Mouse (Mus musculus) hindbrain, postnatal 0 days (tissue): ENCODE measurements at regions not wholly inside any gene's neighbourhood (a gene's known extent, or its start where the extent isn't known, plus 50 kb on each side); places are given as distances from the start of the nearest gene placed in this dataset.

ENCODE experiments used
- ATAC-seq: fragments of 200-750 bp; cut with Nextera tagmentation; 2 replicates; pipeline ENCODE4 v1.8.0; 2017; ENCODE audit warnings: mild to moderate bottlenecking, moderate TSS enrichment, moderate library complexity
- DNase-seq: peaks from one replicate; pipeline ENCODE4 v3.0.0-alpha.2; 2015; ENCODE audit warnings: low spot score
- H3K27ac ChIP-seq: fragments of 300-500 bp; sonication (generic); 2 replicates; pipeline ENCODE4 v1.5.1; 2014; ENCODE audit warnings: mild to moderate bottlenecking
- H3K27me3 ChIP-seq: fragments of 300-500 bp; sonication (generic); 2 replicates; pipeline ENCODE4 v1.6.1; 2014; ENCODE audit warnings: low read length, mixed read lengths; ENCODE audit not compliant: insufficient read depth
- H3K36me3 ChIP-seq: fragments of 300-500 bp; sonication (generic); 2 replicates; pipeline ENCODE4 v1.6.1; 2014; ENCODE audit warnings: low read length, mixed read lengths; ENCODE audit not compliant: insufficient read depth
- H3K4me1 ChIP-seq: fragments of 300-500 bp; sonication (generic); 2 replicates; pipeline ENCODE4 v1.6.1; 2014; ENCODE audit warnings: antibody characterized with exemption, low read length, mixed read lengths; ENCODE audit not compliant: insufficient read depth
- H3K4me2 ChIP-seq: fragments of 300-500 bp; sonication (generic); 2 replicates; pipeline ENCODE4 v1.6.1; 2014; ENCODE audit warnings: low read depth, mild to moderate bottlenecking, low read length, moderate library complexity, mixed read lengths
- H3K4me3 ChIP-seq: fragments of 300-500 bp; sonication (generic); 2 replicates; pipeline ENCODE4 v1.5.1; 2014; ENCODE audit warnings: low read length
- H3K9ac ChIP-seq: fragments of 300-500 bp; sonication (generic); replicated peaks from 2 replicates; pipeline ENCODE4 v1.6.1; 2014; ENCODE audit warnings: mild to moderate bottlenecking, low read length, moderate library complexity, mixed read lengths
- H3K9me3 ChIP-seq: fragments of 300-500 bp; sonication (generic); 2 replicates; pipeline ENCODE4 v1.6.1; 2016; ENCODE audit warnings: low read length, mixed read lengths
- CTCF ChIP-seq: IDR thresholded peaks from 2 replicates; pipeline ENCODE4 v1.5.1; 2016; ENCODE audit warnings: antibody characterized with exemption, control low read depth, low read depth
- WGBS: fragments of 180-500 bp; shearing (Covaris S2); extraction: QIAGEN DNeasy Blood & Tissue Kit; methylation state at CpG from one replicate; pipeline ENCODE4 v1.1.7; 2014; 5-methylcytosine and 5-hydroxymethylcytosine counted together

- H3K4me3 ChIP-seq: no peak overlapping the region
- no peak for TF ChIP-seq CTCF
- DNase-seq (no peak), ATAC-seq (no peak)
- H3K27me3 ChIP-seq: 0 out of 2 replicates have a peak, but pooled peaks cover 15% of the 10 kb centered on the region
- no peak overlapping the region for H3K9ac ChIP-seq
- 76% methylated on average over 4 of the region's 4 CpGs for WGBS
- H3K36me3 ChIP-seq: no peaks in the 10 kb centered on the region
- no peak overlapping the region for H3K4me2 ChIP-seq
- H3K9me3 ChIP-seq: no peaks in the 10 kb centered on the region
- no peak overlapping the region for H3K27ac ChIP-seq
- H3K4me1 ChIP-seq: no peaks in the 10 kb centered on the region
Observed at GRCm38 (mm10) chr8:89246342-89246741, 202.4 kb upstream of the Sall1 start.

DNA sequence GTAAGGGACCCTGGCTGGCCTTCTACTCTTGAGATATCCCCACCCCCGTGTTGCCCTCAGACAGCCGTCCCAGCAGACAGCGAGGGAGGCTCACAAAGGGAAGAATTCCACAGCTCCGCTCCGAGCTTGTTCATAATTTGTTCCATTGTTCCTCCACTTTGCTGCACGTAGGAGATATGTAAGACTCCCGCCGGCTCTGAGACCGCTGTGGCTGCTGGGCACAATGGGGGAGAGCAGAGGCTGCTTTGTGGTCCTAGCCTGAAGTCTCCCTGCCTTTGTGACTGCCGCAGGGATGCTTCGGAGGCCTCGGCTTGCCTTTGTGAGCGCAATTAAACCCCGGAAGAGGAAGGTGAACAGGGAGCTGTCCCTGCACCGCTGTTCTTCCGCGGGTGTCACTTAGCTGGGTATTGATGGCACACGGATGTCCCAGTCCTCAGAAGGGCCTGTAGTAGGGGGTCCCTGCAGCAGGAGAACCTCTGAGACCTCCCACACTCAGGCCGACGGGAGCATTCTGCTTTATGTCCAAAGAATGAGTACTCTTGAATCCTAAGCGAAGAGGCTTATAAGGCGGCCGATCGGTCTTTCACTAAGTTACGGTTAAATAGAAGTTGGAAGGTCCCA, 201.3 kb upstream of the Sall1 start:
- peak overlapping the region; percentile 21; the same call in 1 of the 2 replicates for H3K9ac ChIP-seq
- H3K9me3 ChIP-seq: no peaks in the 10 kb centered on the region
- no peak overlapping the region for H3K27ac ChIP-seq
- peak overlapping the region; percentile 42 for H3K4me2 ChIP-seq
- ATAC-seq: no peak
- H3K36me3 ChIP-seq: no peaks in the 10 kb centered on the region
- no peak overlapping the region for H3K4me3 ChIP-seq
- H3K4me1 ChIP-seq: no peaks in the 10 kb centered on the region
- WGBS: 17% methylated on average over 25 of the region's 25 CpGs
- no peak for TF ChIP-seq CTCF
- 0 out of 2 replicates have a peak, but pooled peaks cover 15% of the 10 kb centered on the region for H3K27me3 ChIP-seq
- peak; percentile 16 for DNase-seq

DNA sequence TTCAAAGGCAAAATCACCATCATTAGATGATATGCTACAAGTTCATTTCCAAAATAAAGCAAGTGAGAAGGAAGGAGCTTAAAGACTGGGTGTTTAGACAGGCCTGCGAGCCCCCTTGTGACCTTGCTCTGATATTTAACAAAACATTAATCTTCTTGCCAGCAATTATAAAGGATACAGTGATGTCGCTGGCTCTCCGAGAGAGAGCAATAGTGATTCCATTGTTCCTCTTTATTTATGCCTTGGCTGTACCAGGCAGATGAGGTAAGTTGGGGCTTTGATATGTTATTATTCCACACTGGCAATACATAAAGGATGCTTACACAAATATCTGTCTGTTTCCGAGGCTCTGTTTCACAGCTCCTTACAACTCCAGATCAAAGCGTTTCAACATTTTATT, 197.7 kb upstream of the Sall1 start:
- Histone ChIP-seq H3K4me1 (no peaks in the 10 kb centered on the region), H3K27ac (no peak overlapping the region), H3K9me3 (no peaks in the 10 kb centered on the region), H3K27me3 (0 out of 2 replicates have a peak, but pooled peaks cover 15% of the 10 kb centered on the region), H3K4me3 (no peak overlapping the region), H3K4me2 (no peak overlapping the region), H3K36me3 (no peaks in the 10 kb centered on the region), H3K9ac (no peak overlapping the region)
- TF ChIP-seq CTCF: no peak
- WGBS: 34% methylated on average over 5 of the region's 5 CpGs
- no peak for DNase-seq
- ATAC-seq: no peak

DNA sequence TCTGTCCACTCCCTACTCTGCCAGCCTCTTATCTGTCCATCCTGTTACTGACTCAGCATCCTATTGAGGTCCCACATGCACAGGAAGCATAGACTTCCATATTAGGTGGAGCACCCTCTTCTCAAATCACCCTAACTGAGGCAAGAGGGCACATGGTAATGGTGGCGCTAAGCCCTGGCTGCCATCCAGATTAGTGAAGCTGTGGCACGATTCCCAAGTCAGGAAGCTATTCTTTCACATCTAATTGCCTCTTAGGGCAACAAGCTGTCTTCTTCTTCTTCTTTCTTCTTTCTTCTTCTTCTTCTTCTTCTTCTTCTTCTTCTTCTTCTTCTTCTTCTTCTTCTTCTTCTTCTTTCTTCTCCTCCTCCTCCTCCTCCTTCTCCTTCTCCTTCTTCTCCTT, 195.7 kb upstream of the Sall1 start:
- no peak for TF ChIP-seq CTCF
- DNase-seq (no peak), ATAC-seq (no peak)
- Histone ChIP-seq H3K36me3 (no peaks in the 10 kb centered on the region), H3K9me3 (no peaks in the 10 kb centered on the region), H3K27me3 (0 out of 2 replicates have a peak, but pooled peaks cover 15% of the 10 kb centered on the region), H3K4me3 (no peak overlapping the region), H3K4me2 (no peak overlapping the region), H3K9ac (no peak overlapping the region), H3K27ac (no peak overlapping the region), H3K4me1 (no peaks in the 10 kb centered on the region)
- 43% methylated on average over 2 of the region's 2 CpGs for WGBS

DNA sequence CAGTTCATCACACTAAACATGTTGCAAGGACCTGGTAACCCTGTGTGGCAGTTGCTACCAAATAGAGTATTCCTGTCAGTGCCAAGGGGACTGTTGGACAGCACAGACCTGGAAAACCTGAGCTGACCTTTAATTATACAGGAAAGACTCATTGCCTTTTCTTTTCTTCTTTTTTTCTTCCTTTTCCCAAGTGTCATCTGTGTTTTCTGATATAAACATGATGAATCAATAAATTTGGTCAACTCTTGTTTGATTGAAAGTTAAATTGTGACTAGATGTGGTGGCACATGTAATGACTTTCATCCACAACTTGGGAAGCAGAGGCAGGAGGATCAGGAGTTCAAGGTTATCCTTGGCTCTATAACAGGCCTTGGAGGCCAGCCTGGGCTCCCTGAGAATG, 190.1 kb upstream of the Sall1 start:
- Histone ChIP-seq H3K27ac (no peak overlapping the region), H3K4me2 (no peak overlapping the region), H3K9ac (no peak overlapping the region), H3K36me3 (no peaks in the 10 kb centered on the region), H3K9me3 (no peaks in the 10 kb centered on the region), H3K4me3 (no peak overlapping the region), H3K4me1 (no peaks in the 10 kb centered on the region), H3K27me3 (no peaks in the 10 kb centered on the region)
- ATAC-seq: no peak
- no peak for DNase-seq
- TF ChIP-seq CTCF: no peak

DNA sequence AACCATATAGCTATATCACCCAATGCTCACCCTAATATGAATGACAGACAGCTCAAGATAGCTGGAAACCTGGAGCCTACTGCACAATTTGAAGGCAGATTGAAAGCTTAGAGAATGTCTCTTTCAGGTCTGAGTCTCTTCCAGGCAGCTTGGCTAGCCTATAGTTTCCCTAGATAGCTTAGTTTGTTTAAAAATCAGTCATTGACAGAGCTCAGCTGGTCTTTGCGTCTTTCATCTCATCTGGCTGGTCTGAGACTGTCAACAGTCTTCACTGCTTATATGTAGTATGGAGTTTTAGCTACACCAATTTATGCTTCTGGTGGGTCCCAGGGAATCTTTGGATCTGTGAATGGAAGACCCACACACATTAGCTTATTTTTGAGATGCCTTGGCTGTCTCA, 188.4 kb upstream of the Sall1 start:
- no peaks in the 10 kb centered on the region for H3K27me3 ChIP-seq
- H3K9me3 ChIP-seq: no peaks in the 10 kb centered on the region
- H3K4me1 ChIP-seq: no peaks in the 10 kb centered on the region
- TF ChIP-seq CTCF: no peak
- no peak overlapping the region for H3K4me3 ChIP-seq
- H3K9ac ChIP-seq: no peak overlapping the region
- no peak overlapping the region for H3K4me2 ChIP-seq
- no peaks in the 10 kb centered on the region for H3K36me3 ChIP-seq
- H3K27ac ChIP-seq: no peak overlapping the region
- ATAC-seq: no peak
- 91% methylated on average over 1 of the region's 1 CpGs for WGBS
- DNase-seq: no peak

GRCm38 (mm10) chr8:89229144-89229543, 185.2 kb upstream of the Sall1 start:
- Histone ChIP-seq H3K9me3 (no peaks in the 10 kb centered on the region), H3K4me1 (no peaks in the 10 kb centered on the region), H3K27ac (no peak overlapping the region), H3K27me3 (no peaks in the 10 kb centered on the region), H3K4me3 (no peak overlapping the region), H3K4me2 (no peak overlapping the region), H3K9ac (no peak overlapping the region), H3K36me3 (no peaks in the 10 kb centered on the region)
- no peak for TF ChIP-seq CTCF
- DNase-seq: no peak
- no peak for ATAC-seq
- WGBS: 90% methylated on average over 3 of the region's 3 CpGs
